9 mouse cellular contexts compared by ENCODE assay signal in genomic region chr9:117250036-117250830, GRCm38 (mm10).
DNase-seq lines count a peak whose midpoint lies in the region; ATAC-seq lines count a peak whose summit lies in the region.
"Had no signal": no experiment of that assay in that cellular context is flagged by ENCODE, and none has a peak within 500 bp of the region (broad histone marks: within the 10 kb centered on the region; RNA-seq: fewer than 3 reads in every experiment).

No protein-coding gene starts in this region.

- H3K36me3 ChIP-seq in heart, embryonic 14.5 days (ENCODE audit: control insufficient read depth, insufficient read depth, low read length): no peaks in the 10 kb centered on the region
- H3K36me3 ChIP-seq in liver, embryonic 15.5 days (replicated peaks): no peaks in the 10 kb centered on the region

- peak overlapping the region; percentile 59 to 85 for H3K27ac ChIP-seq in heart, embryonic 14.5 days (replicated peaks in 1 of 2; ENCODE audit: control insufficient read depth in 1 of 2, insufficient read depth in 1 of 2, low read depth in 2 of 2, low read length in 2 of 2)
- H3K27ac ChIP-seq in liver, embryonic 15.5 days (replicated peaks): no peak overlapping the region

- peak overlapping the region; percentile 52 to 63 for H3K4me3 ChIP-seq in heart, embryonic 14.5 days (ENCODE audit: control insufficient read depth in 1 of 2, insufficient read depth in 1 of 2, low read depth in 1 of 2, low read length in 2 of 2)
- H3K4me3 ChIP-seq in liver, embryonic 15.5 days (replicated peaks): peak overlapping the region; percentile 43; the same call in 1 of the 2 replicates

- ATAC-seq in heart, embryonic 14.5 days (ENCODE audit: insufficient number of reproducible peaks, insufficient read depth, low FRiP score, low read depth): no peak
- no peak for ATAC-seq in liver, embryonic 15.5 days (ENCODE audit: insufficient read depth)

- H3K27me3 ChIP-seq in heart, embryonic 14.5 days (ENCODE audit: control insufficient read depth, insufficient read depth, low read length): no peaks in the 10 kb centered on the region
- peaks cover 3% of the 10 kb centered on the region; the same call in 1 of the 2 replicates for H3K27me3 ChIP-seq in liver, embryonic 15.5 days

- peak overlapping the region; percentile 82 for H3K9ac ChIP-seq in heart, embryonic 14.5 days (ENCODE audit: low read length)
- no peak overlapping the region for H3K9ac ChIP-seq in liver, embryonic 15.5 days

- H3K4me1 ChIP-seq in heart, embryonic 14.5 days (ENCODE audit: control insufficient read depth in 2 of 2, insufficient read depth in 2 of 2, low read length in 2 of 2): peaks cover 14 to 35% of the 10 kb centered on the region in 2 experiments
- no peaks in the 10 kb centered on the region; the same call in 1 of the 2 replicates for H3K4me1 ChIP-seq in liver, embryonic 15.5 days (replicated peaks)

- DNase-seq in adrenal gland, adult 2 months: peak; percentile 29
- no peak for DNase-seq in adrenal gland, postnatal 25 days
- peak; percentile 73 for DNase-seq in 3T3-L1 (ENCODE audit: low read depth, low spot score)
- no peak for DNase-seq in natural killer cell, adult 2 months (ENCODE audit: low spot score in 2 of 2)
- DNase-seq in B cell, adult 2 months: no peak
- no peak for DNase-seq in layer of hippocampus, adult 18-20 months (ENCODE audit: low spot score in 2 of 2)
- DNase-seq: cerebellum, adult 11-12 months had no signal

- H3K9me3 ChIP-seq in heart, embryonic 14.5 days (ENCODE audit: control insufficient read depth, low read length): no peaks in the 10 kb centered on the region
- H3K9me3 ChIP-seq in liver, embryonic 15.5 days (replicated peaks): no peaks in the 10 kb centered on the region

- H3K4me2 ChIP-seq in heart, embryonic 14.5 days (ENCODE audit: low read length): peak overlapping the region; percentile 75
- peak overlapping the region; percentile 10 for H3K4me2 ChIP-seq in liver, embryonic 15.5 days

- WGBS in heart, embryonic 14.5 days: 22% methylated on average over 13 of the region's 13 CpGs
- WGBS in liver, embryonic 15.5 days (ENCODE audit: insufficient replicate concordance): 50% methylated on average over 13 of the region's 13 CpGs

Comparison
In these comparisons a context has a peak if more than half of its experiments do, and no peak if none do; other contexts are left out.
1. DNase-seq: peak in adrenal gland, adult 2 months (single experiment) and 3T3-L1 (single experiment); none in adrenal gland, postnatal 25 days (single experiment), natural killer cell, adult 2 months (0 of 2), B cell, adult 2 months (0 of 2) and layer of hippocampus, adult 18-20 months (0 of 2).